Mouse (Mus musculus) forebrain, embryonic 14.5 days (tissue): ENCODE measurements around the gene Scube1. TPM values are rescaled to one million over a fixed set of nuclear protein-coding genes. Genes with fewer than 3 reads are reported as not detected.

Experiments used
- polyA plus RNA-seq: library from polyadenylated mRNA; unstranded; fragments of >200 nt; fragmentation: Nextera tagmentation; extraction: Ambion mirVana; gene quantifications from 2 replicates; pipeline ENCODE4 v1.2.1, GENCODE M21; 2014

Gene Scube1
- polyA plus RNA-seq, 1 experiment from 2014 or later, result 8.2 TPM

Other genes with a start within 250 kb of the Scube1 start
- 35.5 and 45.3 TPM in 2 replicates for gene Ttll1, start 214.1 kb downstream of the Scube1 start, polyA plus RNA-seq
- 0.89 and 2.2 TPM in 2 replicates for gene Bik, start 198.2 kb downstream of the Scube1 start, polyA plus RNA-seq
- 13.2 and 18.4 TPM in 2 replicates for gene Tspo, start 161.4 kb downstream of the Scube1 start, polyA plus RNA-seq
- 38.1 and 40.1 TPM in 2 replicates for gene Mcat, start 161.2 kb downstream of the Scube1 start, polyA plus RNA-seq
- gene Ttll12, start 129.9 kb downstream of the Scube1 start, polyA plus RNA-seq, result 40.5 and 43.0 TPM in 2 replicates
- gene Mpped1, start 54.4 kb upstream of the Scube1 start, polyA plus RNA-seq, result 194 and 262 TPM in 2 replicates